Mouse (Mus musculus) gastrocnemius, postnatal 36 days (tissue): Measurements from ENCODE around the gene Gucy2d. TPM values are rescaled to one million over a fixed set of nuclear protein-coding genes. Genes with fewer than 3 reads are reported as not detected.

ENCODE experiments used
- DNase-seq, 2 experiments: peaks; one replicate each; pipeline ENCODE4 v3.0.0; 2022
- intact Hi-C: fragments of 180-260 bp; cut with DNase I; formaldehyde crosslinking; loops from one replicate; pipeline ENCODE4 v1.15.1; 2025
- total RNA-seq, 2 experiments: library from RNA; stranded (reverse); gene quantifications; 2 replicates each; pipeline ENCODE4 v1.2.3; 2021

Gucy2d gene
- total RNA-seq, 2 experiments from 2014 or later = 0.26 to 0.37 TPM

DNA sequence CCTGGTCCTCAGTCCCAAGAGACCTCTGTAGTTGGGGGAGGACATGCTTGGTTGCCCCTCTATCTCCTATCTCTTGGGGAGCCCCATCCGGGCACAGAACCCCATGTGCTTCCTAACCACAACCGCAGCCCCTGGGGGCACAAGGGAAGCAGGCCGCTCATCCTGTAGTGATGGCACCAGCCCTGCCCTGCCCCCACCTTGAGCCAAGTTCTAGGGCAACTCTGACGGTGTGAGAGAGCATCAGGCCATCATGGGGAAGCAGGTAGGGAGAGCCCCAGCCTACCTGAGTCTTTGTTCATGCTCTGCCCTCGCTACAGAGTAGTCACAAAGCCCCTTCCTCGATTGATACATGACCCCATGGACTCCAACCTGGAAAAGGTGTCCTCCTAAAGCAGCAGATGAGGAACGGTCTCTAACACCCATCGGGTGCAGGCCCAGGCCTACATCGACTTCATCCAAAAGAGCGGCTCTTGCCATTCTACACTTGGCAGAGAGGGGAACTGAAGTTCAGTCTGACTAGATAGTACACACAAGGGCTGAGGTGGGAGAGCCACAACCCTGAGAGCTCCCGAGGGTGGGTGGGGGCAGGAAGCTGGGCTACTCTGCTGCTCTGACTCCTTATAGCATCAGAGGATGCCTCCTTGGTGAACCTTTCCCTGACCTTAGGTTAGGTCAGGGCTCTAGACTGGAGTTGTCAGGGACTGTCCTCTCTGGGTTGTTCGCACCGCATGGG, 48.3 kb downstream of the Gucy2d start:
- intact Hi-C loops = loop anchor here (5.0 to 10.0 kb wide), 2 partner anchors 54 to 286 kb away; no protein-coding TSS in a partner anchor
- DNase-seq = no peak

GRCm38 (mm10) chr7:98489131-98489530, 48.9 kb downstream of the Gucy2d start, which contains the start of gene Lrrc32:
Gene Lrrc32 (plus strand): TSS chr7:98489283.
- intact Hi-C loops = loop anchor here (5.0 to 10.0 kb wide), 2 partner anchors 53 to 286 kb away; no protein-coding TSS in a partner anchor

DNA sequence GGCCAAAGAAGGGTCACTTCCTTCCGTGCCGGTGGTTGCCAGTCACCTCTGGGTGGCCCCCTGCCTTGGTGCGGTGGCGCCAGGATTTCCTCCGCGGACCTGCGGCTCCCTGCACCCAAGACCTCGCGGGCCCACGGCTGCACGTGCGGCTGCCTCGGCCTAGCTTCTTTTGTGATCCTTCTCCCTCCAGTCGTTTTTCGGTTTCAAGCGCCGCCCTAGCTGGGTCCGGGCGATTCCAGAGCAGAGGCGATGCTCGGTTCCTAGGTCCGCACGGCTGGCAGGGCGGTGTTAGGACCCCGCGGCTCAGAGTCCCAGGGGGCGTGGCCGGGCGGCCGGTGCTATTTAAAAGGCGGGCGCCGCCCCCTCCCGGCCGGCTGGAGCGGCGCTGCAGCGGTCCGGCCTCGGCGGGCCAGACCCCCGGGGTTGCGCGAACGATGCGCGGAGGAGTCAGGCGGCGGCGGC, 49.4 kb downstream of the Gucy2d start:
- intact Hi-C loops = loop anchor here (5.0 to 10.0 kb wide), 2 partner anchors 53 to 285 kb away; no protein-coding TSS in a partner anchor
- DNase-seq = peak; percentile 72 to 76

More at GRCm38 (mm10) chr7:98489131-98489530, 48.9 kb downstream of the Gucy2d start, which contains the start of gene Lrrc32:
- DNase-seq = no peak

DNA sequence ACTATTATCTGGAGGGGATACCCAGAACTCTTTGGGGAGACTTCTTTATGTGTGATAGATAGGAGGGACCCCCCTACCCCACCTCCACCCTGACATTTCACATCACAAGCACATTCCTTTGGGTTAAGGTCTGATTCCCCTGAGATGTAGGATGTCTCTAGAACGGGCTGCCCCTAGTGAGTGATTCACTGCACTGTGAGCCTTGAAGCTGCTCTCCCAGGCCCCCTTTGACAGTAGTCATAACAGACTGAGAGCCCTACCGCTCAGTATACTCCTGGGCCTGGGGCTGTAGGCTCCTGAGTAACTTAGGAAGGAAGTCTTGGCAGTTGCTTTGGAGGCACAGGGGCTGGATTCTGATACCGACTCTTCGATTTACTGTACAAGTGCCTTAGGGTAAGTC, 50.1 kb downstream of the Gucy2d start:
- intact Hi-C loops = no loop called here
- no peak for DNase-seq

GRCm38 (mm10) chr7:98490911-98491310, 50.7 kb downstream of the Gucy2d start:
- intact Hi-C loops = no loop called here
- DNase-seq = no peak

GRCm38 (mm10) chr7:98491451-98492200, 51.4 kb downstream of the Gucy2d start:
- intact Hi-C loops = no loop called here
- no peak for DNase-seq

DNA sequence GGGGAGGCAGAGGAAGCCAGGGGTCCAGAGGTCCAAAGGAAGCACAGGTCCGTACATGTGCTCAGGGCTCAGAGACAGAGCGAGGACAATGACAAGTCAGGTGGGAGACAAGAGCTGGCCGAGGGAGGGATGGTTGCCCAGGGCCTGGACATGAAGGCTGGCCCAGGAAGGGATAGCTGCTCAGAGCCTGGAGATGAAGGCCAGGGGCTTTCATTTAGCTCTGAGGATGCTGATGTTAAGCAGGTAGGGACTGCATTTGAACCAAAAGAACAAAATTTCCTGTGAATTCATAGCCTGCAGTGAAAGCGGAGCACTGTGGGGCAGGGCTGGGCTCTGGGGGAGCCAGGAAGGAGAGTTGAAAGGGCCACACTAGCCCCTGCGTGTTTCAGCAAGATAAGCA, 52.1 kb downstream of the Gucy2d start:
- intact Hi-C loops = no loop called here

GRCm38 (mm10) chr7:98493307-98493706, 53.1 kb downstream of the Gucy2d start:
- intact Hi-C loops = no loop called here
- no peak for DNase-seq

More for the DNA sequence above, 52.1 kb downstream of the Gucy2d start:
- no peak for DNase-seq

- no peak for DNase-seq
- intact Hi-C loops = no loop called here
Observed at GRCm38 (mm10) chr7:98493901-98494480, 53.8 kb downstream of the Gucy2d start.

GRCm38 (mm10) chr7:98495591-98495990, 55.4 kb downstream of the Gucy2d start:
- intact Hi-C loops = loop anchor here (5.0 kb wide), 1 partner anchor 77 kb away; no protein-coding TSS in a partner anchor

GRCm38 (mm10) chr7:98497451-98497850, 57.2 kb downstream of the Gucy2d start:
- intact Hi-C loops = loop anchor here (5.0 kb wide), 1 partner anchor 75 kb away; no protein-coding TSS in a partner anchor
- DNase-seq = no peak

More at GRCm38 (mm10) chr7:98495591-98495990, 55.4 kb downstream of the Gucy2d start:
- DNase-seq = no peak

DNA sequence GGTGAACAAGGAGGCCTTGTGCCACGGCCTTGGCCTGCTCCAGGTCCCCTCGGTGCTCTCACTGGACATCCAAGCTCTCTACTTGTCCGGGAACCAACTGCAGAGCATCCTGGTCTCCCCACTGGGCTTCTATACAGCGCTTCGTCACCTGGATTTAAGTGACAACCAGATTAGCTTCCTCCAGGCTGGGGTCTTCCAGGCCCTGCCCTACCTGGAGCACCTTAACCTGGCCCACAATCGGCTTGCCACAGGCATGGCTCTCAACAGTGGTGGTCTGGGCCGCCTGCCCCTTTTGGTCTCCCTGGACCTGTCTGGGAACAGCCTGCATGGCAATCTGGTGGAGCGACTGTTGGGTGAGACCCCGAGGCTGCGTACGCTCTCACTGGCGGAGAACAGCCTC, 57.9 kb downstream of the Gucy2d start:
- DNase-seq = no peak
- intact Hi-C loops = loop anchor here (5.0 kb wide), 1 partner anchor 74 kb away; no protein-coding TSS in a partner anchor

GRCm38 (mm10) chr7:98498656-98499560, 58.7 kb downstream of the Gucy2d start:
- DNase-seq = no peak
- intact Hi-C loops = loop anchor here (5.0 kb wide), 1 partner anchor 73 kb away; no protein-coding TSS in a partner anchor

GRCm38 (mm10) chr7:98499561-98500292, 59.5 kb downstream of the Gucy2d start:
- intact Hi-C loops = loop anchor here (5.0 kb wide), 1 partner anchor 73 kb away; no protein-coding TSS in a partner anchor
- DNase-seq = peak in 1 of 2 experiments; percentile 40

DNA sequence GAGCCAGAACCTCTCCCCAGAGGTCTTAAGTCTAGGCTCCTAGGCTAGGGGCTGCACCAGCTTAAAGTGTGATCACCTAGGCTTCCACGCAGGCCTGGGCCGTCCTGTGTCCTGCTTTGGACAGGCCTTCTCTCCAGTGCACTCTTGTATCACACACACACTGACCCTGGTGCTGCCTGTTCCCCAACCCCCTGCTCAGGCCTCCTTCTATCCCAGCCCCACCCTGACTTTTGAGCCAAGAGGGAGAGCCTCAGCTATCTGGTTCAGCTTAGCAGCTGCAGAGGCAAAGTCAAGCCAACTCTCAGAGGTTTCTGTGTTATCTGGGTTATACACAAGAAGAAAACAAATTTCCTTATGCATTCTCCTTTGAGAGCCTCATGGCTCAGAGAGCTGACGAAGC, 60.3 kb downstream of the Gucy2d start:
- DNase-seq = peak in 1 of 2 experiments; percentile 68
- intact Hi-C loops = no loop called here

- DNase-seq = no peak
- intact Hi-C loops = no loop called here
Observed at GRCm38 (mm10) chr7:98501078-98501477, 60.9 kb downstream of the Gucy2d start.

DNA sequence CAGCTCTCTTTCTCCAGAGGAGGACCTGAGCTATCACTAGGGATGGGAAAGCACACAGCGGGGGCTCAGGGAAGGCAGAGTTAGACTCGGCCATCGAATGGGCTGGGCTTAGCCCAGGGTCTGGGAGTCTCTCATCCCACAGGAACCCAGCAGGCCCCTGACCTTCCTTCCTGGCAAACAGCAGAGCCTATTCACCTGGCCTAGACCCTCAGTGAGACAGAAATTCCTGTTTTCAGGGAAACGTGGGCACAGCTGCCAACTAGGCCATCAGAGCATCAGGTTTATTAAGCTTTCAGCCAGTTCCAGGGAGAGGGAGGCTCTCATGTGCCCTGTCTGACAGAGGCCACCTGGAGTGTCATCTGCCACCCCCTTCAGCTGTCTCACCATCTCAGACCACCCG, 62.7 kb downstream of the Gucy2d start:
- intact Hi-C loops = no loop called here
- DNase-seq = no peak

- intact Hi-C loops = no loop called here
- DNase-seq = no peak
Observed at GRCm38 (mm10) chr7:98503951-98504647, 63.9 kb downstream of the Gucy2d start.
